Mouse (Mus musculus) hindbrain, embryonic 12.5 days (tissue): Measurements from ENCODE around the gene Mpv17l. TPM values are rescaled to one million over a fixed set of nuclear protein-coding genes. Genes with fewer than 3 reads are reported as not detected.
"Not testable (repeated sequence)": the region's sequence is repeated elsewhere in the genome, so short reads cannot be mapped to it uniquely, and the experiment has no call there.

ENCODE experiments used
- ATAC-seq: fragments of 200-750 bp; cut with Nextera tagmentation; 2 replicates; pipeline ENCODE4 v1.8.0; 2017; ENCODE audit warnings: moderate TSS enrichment; ENCODE audit not compliant: low FRiP score
- H3K27ac ChIP-seq: fragments of 300-500 bp; sonication (generic); 2 replicates; pipeline ENCODE4 v1.5.1; 2016; ENCODE audit warnings: mild to moderate bottlenecking
- H3K27me3 ChIP-seq: fragments of 300-500 bp; sonication (generic); 2 replicates; pipeline ENCODE4 v1.6.1; 2016; ENCODE audit warnings: mild to moderate bottlenecking
- H3K36me3 ChIP-seq: fragments of 300-500 bp; sonication (generic); 2 replicates; pipeline ENCODE4 v1.6.1; 2016; ENCODE audit warnings: mild to moderate bottlenecking
- H3K4me1 ChIP-seq: fragments of 300-500 bp; sonication (generic); 2 replicates; pipeline ENCODE4 v1.6.1; 2016
- H3K4me2 ChIP-seq: fragments of 300-500 bp; sonication (generic); replicated peaks from 2 replicates; pipeline ENCODE4 v1.6.1; 2016; ENCODE audit warnings: mild to moderate bottlenecking
- H3K4me3 ChIP-seq: fragments of 300-500 bp; sonication (generic); 2 replicates; pipeline ENCODE4 v1.5.1; 2016; ENCODE audit warnings: mild to moderate bottlenecking
- H3K9ac ChIP-seq: fragments of 300-500 bp; sonication (generic); 2 replicates; pipeline ENCODE4 v1.6.1; 2016; ENCODE audit warnings: mild to moderate bottlenecking, moderate library complexity
- H3K9me3 ChIP-seq: fragments of 300-500 bp; sonication (generic); replicated peaks from 2 replicates; pipeline ENCODE4 v1.6.1; 2016; ENCODE audit warnings: mild to moderate bottlenecking
- WGBS: fragments of 180-500 bp; shearing (Covaris S2); methylation state at CpG from one replicate; pipeline ENCODE4 v1.1.7; 2016; 5-methylcytosine and 5-hydroxymethylcytosine counted together
- polyA plus RNA-seq: library from polyadenylated mRNA; unstranded; fragments of >200 nt; fragmentation: Nextera tagmentation; extraction: Ambion mirVana; gene quantifications from 2 replicates; pipeline ENCODE4 v1.2.1, GENCODE M21; 2016

Mpv17l gene
- polyA plus RNA-seq, 1 experiment from 2014 or later: 5.0 TPM

GRCm38 (mm10) chr16:13940847-13941395 lies 38.0 kb downstream of the Mpv17l start:
- Histone ChIP-seq H3K9ac (peak overlapping the region; percentile 63), H3K4me3 (peak overlapping the region; percentile 60), H3K4me1 (peaks cover 14% of the 10 kb centered on the region), H3K27ac (no peak overlapping the region), H3K4me2 (peak overlapping the region; percentile 98), H3K9me3 (no peaks in the 10 kb centered on the region), H3K36me3 (no peaks in the 10 kb centered on the region), H3K27me3 (peaks cover 13% of the 10 kb centered on the region)
- 2% methylated on average over 34 of the region's 34 CpGs for WGBS
- ATAC-seq: peak; percentile 88

DNA sequence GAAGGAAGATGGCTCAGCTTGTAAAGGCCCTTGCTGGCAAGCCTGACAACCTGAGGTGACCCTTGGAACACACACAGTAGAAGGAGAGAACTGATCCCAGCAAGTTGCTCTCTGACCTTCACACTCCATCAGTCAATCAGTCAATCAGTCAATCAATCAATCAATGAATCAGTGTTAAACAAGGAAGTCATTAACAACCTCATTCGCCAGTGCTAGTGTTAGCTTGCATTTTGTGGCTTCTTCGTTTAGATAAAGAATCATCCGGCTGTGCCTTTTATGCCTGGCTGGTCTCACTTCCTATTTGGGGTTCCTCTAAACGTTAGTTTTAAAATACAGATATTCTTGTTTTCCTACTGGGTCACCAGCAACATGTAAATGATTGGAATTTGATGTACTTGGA lies 41.2 kb downstream of the Mpv17l start:
- no peaks in the 10 kb centered on the region for H3K36me3 ChIP-seq
- no peak overlapping the region for H3K9ac ChIP-seq
- no peak overlapping the region for H3K27ac ChIP-seq
- H3K4me1 ChIP-seq: peaks cover 14% of the 10 kb centered on the region
- no peak overlapping the region for H3K4me3 ChIP-seq
- H3K9me3 ChIP-seq: no peaks in the 10 kb centered on the region
- 63% methylated on average over 4 of the region's 4 CpGs for WGBS
- ATAC-seq: no peak
- peaks cover 13% of the 10 kb centered on the region for H3K27me3 ChIP-seq
- H3K4me2 ChIP-seq: no peak overlapping the region

GRCm38 (mm10) chr16:13944752-13945151 lies 41.8 kb downstream of the Mpv17l start:
- WGBS: 81% methylated on average over 5 of the region's 5 CpGs

GRCm38 (mm10) chr16:13945153-13945552 lies 42.2 kb downstream of the Mpv17l start:
- Histone ChIP-seq H3K27me3 (peaks cover 13% of the 10 kb centered on the region), H3K9me3 (no peaks in the 10 kb centered on the region), H3K4me3 (no peak overlapping the region), H3K27ac (no peak overlapping the region), H3K4me2 (no peak overlapping the region), H3K36me3 (no peaks in the 10 kb centered on the region), H3K4me1 (peaks cover 12% of the 10 kb centered on the region), H3K9ac (no peak overlapping the region)
- 81% methylated on average over 4 of the region's 4 CpGs for WGBS
- ATAC-seq: no peak

More at GRCm38 (mm10) chr16:13944752-13945151, 41.8 kb downstream of the Mpv17l start:
- Histone ChIP-seq H3K27me3 (peaks cover 13% of the 10 kb centered on the region), H3K9ac (no peak overlapping the region), H3K9me3 (no peaks in the 10 kb centered on the region), H3K36me3 (no peaks in the 10 kb centered on the region), H3K4me3 (no peak overlapping the region), H3K27ac (no peak overlapping the region), H3K4me1 (peaks cover 14% of the 10 kb centered on the region), H3K4me2 (no peak overlapping the region)
- no peak for ATAC-seq

DNA sequence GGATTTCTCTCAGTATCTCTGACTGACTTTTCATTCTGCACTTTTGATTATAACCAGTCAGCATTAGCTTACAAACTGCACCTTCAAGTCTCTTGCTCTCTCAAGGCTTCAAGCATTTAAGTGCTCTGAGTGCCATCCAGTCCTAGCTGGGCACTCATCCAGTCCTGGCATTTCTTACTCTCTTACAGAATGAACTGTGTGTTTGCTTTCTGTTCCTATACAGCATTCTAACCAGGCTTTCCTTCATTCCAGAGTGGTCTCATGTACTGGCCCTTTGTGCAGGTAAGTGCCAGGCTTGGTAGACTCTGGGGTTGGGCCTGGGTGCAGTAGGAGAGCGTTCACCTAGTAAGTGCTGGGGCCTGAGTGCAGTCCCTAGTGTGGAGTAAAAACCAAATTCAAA lies 43.3 kb downstream of the Mpv17l start:
- no peak overlapping the region for H3K4me3 ChIP-seq
- no peak overlapping the region for H3K4me2 ChIP-seq
- H3K4me1 ChIP-seq: peaks cover 2% of the 10 kb centered on the region
- no peak overlapping the region for H3K27ac ChIP-seq
- 96% methylated on average over 1 of the region's 1 CpGs for WGBS
- no peaks in the 10 kb centered on the region for H3K9me3 ChIP-seq
- no peak for ATAC-seq
- H3K9ac ChIP-seq: no peak overlapping the region
- no peaks in the 10 kb centered on the region for H3K36me3 ChIP-seq
- peaks cover 7% of the 10 kb centered on the region for H3K27me3 ChIP-seq

- no peak for ATAC-seq
- no peaks in the 10 kb centered on the region for H3K27me3 ChIP-seq
- WGBS: 82% methylated on average over 3 of the region's 3 CpGs
- no peak overlapping the region for H3K4me3 ChIP-seq
- H3K9me3 ChIP-seq: no peaks in the 10 kb centered on the region
- no peak overlapping the region for H3K27ac ChIP-seq
- H3K36me3 ChIP-seq: no peaks in the 10 kb centered on the region
- no peaks in the 10 kb centered on the region for H3K4me1 ChIP-seq
- H3K9ac ChIP-seq: no peak overlapping the region
- H3K4me2 ChIP-seq: no peak overlapping the region
These were observed 48.3 kb downstream of the Mpv17l start for GRCm38 (mm10) chr16:13951245-13951644.

DNA sequence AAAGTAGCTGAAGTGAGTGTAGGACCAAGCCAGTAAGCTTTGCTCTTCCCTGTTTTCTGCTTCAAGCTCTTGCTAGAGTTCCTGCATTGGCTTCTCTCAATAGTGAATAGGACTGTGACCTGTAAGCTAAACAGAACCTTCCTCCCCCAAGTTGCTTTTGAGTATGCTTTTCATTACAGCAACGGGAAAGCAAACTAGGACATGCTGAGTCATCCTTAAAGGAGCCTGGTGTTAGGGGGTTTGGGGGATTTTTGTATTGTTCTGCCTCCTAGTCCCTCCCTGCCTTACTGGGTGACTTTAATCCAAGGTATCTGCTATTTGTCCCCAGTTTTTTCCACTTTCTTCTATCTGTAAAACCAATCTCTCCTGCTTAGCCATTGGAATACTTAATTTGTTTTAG lies 59.1 kb downstream of the Mpv17l start:
- H3K36me3 ChIP-seq: no peaks in the 10 kb centered on the region
- no peaks in the 10 kb centered on the region for H3K9me3 ChIP-seq
- H3K4me3 ChIP-seq: no peak overlapping the region
- no peaks in the 10 kb centered on the region for H3K4me1 ChIP-seq
- H3K4me2 ChIP-seq: no peak overlapping the region
- H3K27ac ChIP-seq: no peak overlapping the region
- 42% methylated on average over 1 of the region's 1 CpGs for WGBS
- no peak overlapping the region for H3K9ac ChIP-seq
- ATAC-seq: no peak
- no peaks in the 10 kb centered on the region for H3K27me3 ChIP-seq

- Histone ChIP-seq H3K4me3 (no peak overlapping the region), H3K9ac (no peak overlapping the region), H3K4me2 (no peak overlapping the region), H3K27ac (no peak overlapping the region), H3K9me3 (no peaks in the 10 kb centered on the region), H3K27me3 (no peaks in the 10 kb centered on the region), H3K4me1 (no peaks in the 10 kb centered on the region), H3K36me3 (no peaks in the 10 kb centered on the region)
- 97% methylated on average over 1 of the region's 1 CpGs for WGBS
- ATAC-seq: no peak
These were observed 66.1 kb downstream of the Mpv17l start for GRCm38 (mm10) chr16:13969096-13969495.

DNA sequence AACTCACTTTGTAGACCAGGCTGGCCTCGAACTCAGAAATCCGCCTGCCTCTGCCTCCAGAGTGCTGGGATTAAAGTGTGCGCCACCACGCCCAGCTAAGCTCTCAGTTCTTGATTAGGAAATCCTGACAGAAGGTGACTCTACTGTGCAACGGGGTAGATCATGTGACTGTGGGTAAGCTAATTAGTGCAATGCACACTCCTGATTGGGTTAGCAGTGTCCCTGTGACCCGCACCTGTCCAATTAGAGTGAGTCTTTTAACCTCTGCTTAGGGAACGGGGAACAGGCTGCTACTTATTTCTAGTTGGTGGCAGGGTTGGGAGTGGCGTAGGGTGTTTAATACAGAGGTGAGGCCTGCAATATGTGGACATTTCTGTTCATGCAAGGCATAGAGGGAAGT lies 69.1 kb downstream of the Mpv17l start:
- H3K9me3 ChIP-seq: peaks cover 4% of the 10 kb centered on the region; the same call in 1 of the 2 replicates
- H3K4me2 ChIP-seq: no peak overlapping the region
- no peak for ATAC-seq
- H3K9ac ChIP-seq: no peak overlapping the region
- H3K27me3 ChIP-seq: no peaks in the 10 kb centered on the region
- no peak overlapping the region for H3K4me3 ChIP-seq
- H3K27ac ChIP-seq: no peak overlapping the region
- no peaks in the 10 kb centered on the region for H3K4me1 ChIP-seq
- WGBS: 91% methylated on average over 8 of the region's 8 CpGs
- H3K36me3 ChIP-seq: no peaks in the 10 kb centered on the region

DNA sequence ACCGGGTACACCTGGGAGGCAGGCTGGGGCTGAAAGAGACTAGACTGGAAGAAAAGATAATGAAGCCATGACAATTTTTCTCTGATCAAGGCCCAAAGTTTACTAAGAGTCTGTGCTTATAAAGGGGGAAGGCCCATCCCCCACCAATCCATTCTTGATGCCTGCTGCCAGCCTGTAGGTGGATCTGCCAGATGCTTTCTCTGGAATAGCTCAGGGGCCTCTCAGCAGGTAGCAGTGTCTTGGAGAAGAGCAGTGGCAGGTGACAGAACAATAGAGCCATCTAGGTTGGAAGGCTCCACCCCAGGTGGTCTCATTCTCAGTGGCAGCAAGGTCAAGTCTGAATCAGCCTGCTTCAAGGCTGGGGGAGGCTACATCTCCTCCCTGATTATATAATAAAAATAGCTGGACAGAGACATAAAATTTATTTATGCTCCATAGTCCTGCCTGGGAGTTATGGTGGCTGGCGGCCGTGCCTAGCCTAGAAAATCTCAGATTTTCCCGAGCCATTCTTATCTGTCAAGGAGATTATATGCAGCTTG lies 73.5 kb downstream of the Mpv17l start:
- not testable (repeated sequence) for H3K9me3 ChIP-seq, H3K4me3 ChIP-seq, H3K27me3 ChIP-seq, H3K4me1 ChIP-seq, H3K27ac ChIP-seq, ATAC-seq, H3K36me3 ChIP-seq, H3K9ac ChIP-seq, H3K4me2 ChIP-seq
- WGBS: 78% methylated on average over 4 of the region's 4 CpGs

- not testable (repeated sequence) for H3K36me3 ChIP-seq, H3K4me3 ChIP-seq, H3K4me1 ChIP-seq, H3K9ac ChIP-seq, ATAC-seq, H3K9me3 ChIP-seq, H3K4me2 ChIP-seq, H3K27me3 ChIP-seq, H3K27ac ChIP-seq
- 60% methylated on average over 1 of the region's 1 CpGs for WGBS
These were observed 74.1 kb downstream of the Mpv17l start for GRCm38 (mm10) chr16:13977026-13977425.

DNA sequence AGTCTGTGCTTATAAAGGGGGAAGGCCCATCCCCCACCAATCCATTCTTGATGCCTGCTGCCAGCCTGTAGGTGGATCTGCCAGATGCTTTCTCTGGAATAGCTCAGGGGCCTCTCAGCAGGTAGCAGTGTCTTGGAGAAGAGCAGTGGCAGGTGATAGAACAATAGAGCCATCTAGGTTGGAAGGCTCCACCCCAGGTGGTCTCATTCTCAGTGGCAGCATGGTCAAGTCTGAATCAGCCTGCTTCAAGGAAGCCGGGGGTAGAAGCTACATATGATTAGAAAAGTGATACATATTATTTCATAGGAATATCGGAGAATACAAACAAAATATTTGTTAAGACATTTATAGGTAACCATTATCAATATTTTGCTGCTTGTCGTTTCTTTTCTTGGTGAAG lies 78.8 kb downstream of the Mpv17l start:
- H3K27me3 ChIP-seq, H3K9me3 ChIP-seq, H3K27ac ChIP-seq, H3K4me3 ChIP-seq, ATAC-seq, H3K4me1 ChIP-seq, H3K9ac ChIP-seq, H3K4me2 ChIP-seq, H3K36me3 ChIP-seq: not testable (repeated sequence)
- WGBS: 72% methylated on average over 3 of the region's 3 CpGs

- Histone ChIP-seq H3K27me3 (no peaks in the 10 kb centered on the region), H3K36me3 (no peaks in the 10 kb centered on the region), H3K9me3 (no peaks in the 10 kb centered on the region), H3K4me3 (no peak overlapping the region), H3K27ac (no peak overlapping the region), H3K9ac (no peak overlapping the region), H3K4me2 (no peak overlapping the region), H3K4me1 (peaks cover 10% of the 10 kb centered on the region)
- 85% methylated on average over 5 of the region's 5 CpGs for WGBS
- ATAC-seq: no peak
These were observed 80.2 kb downstream of the Mpv17l start for GRCm38 (mm10) chr16:13983161-13983560.
